Mouse (Mus musculus) lung, postnatal 0 days (tissue): ENCODE measurements at regions not wholly inside any gene's neighbourhood (a gene's known extent, or its start where the extent isn't known, plus 50 kb on each side); places are given as distances from the start of the nearest gene placed in this dataset.

Experiments used
- ATAC-seq: fragments of 200-750 bp; cut with Nextera tagmentation; 2 replicates; pipeline ENCODE4 v1.8.0; 2017; ENCODE audit warnings: moderate library complexity
- DNase-seq: peaks from one replicate; pipeline ENCODE4 v3.0.0-alpha.2; 2016; ENCODE audit warnings: low spot score
- H3K27ac ChIP-seq: fragments of 300-500 bp; sonication (generic); 2 replicates; pipeline ENCODE4 v1.5.1; 2014; ENCODE audit warnings: antibody characterized with exemption, mild to moderate bottlenecking, low read length, mixed read lengths
- H3K27me3 ChIP-seq: fragments of 300-500 bp; sonication (generic); replicated peaks from 2 replicates; pipeline ENCODE4 v1.6.1; 2014; ENCODE audit warnings: low read length, mixed read lengths; ENCODE audit not compliant: insufficient read depth
- H3K36me3 ChIP-seq: fragments of 300-500 bp; sonication (generic); 2 replicates; pipeline ENCODE4 v1.6.1; 2014; ENCODE audit warnings: low read length, mixed read lengths; ENCODE audit not compliant: insufficient read depth
- H3K4me1 ChIP-seq: fragments of 300-500 bp; sonication (generic); 2 replicates; pipeline ENCODE4 v1.6.1; 2014; ENCODE audit warnings: antibody characterized with exemption, low read depth, low read length, mixed read lengths; ENCODE audit not compliant: insufficient read depth
- H3K4me2 ChIP-seq: fragments of 300-500 bp; sonication (generic); replicated peaks from 2 replicates; pipeline ENCODE4 v1.6.1; 2014; ENCODE audit warnings: low read depth, mild to moderate bottlenecking, low read length, moderate library complexity, mixed read lengths
- H3K4me3 ChIP-seq: fragments of 300-500 bp; sonication (generic); 2 replicates; pipeline ENCODE4 v1.5.1; 2014; ENCODE audit warnings: low read depth, low read length
- H3K9ac ChIP-seq: fragments of 300-500 bp; sonication (generic); replicated peaks from 2 replicates; pipeline ENCODE4 v1.6.1; 2014; ENCODE audit warnings: low read depth, mild to moderate bottlenecking
- H3K9me3 ChIP-seq: fragments of 300-500 bp; sonication (generic); 2 replicates; pipeline ENCODE4 v1.6.1; 2016; ENCODE audit warnings: low read length, mixed read lengths
- CTCF ChIP-seq: IDR thresholded peaks from 2 replicates; pipeline ENCODE4 v1.5.1; 2016; ENCODE audit warnings: antibody characterized with exemption, mild to moderate bottlenecking
- EP300 ChIP-seq: IDR thresholded peaks from 2 replicates; pipeline ENCODE4 v1.6.1; 2016; ENCODE audit warnings: antibody characterized with exemption, mild to moderate bottlenecking, control low read depth
- WGBS: fragments of 180-500 bp; shearing (Covaris S2); extraction: QIAGEN DNeasy Blood & Tissue Kit; methylation state at CpG from one replicate; pipeline ENCODE4 v1.1.7; 2014; 5-methylcytosine and 5-hydroxymethylcytosine counted together

DNA sequence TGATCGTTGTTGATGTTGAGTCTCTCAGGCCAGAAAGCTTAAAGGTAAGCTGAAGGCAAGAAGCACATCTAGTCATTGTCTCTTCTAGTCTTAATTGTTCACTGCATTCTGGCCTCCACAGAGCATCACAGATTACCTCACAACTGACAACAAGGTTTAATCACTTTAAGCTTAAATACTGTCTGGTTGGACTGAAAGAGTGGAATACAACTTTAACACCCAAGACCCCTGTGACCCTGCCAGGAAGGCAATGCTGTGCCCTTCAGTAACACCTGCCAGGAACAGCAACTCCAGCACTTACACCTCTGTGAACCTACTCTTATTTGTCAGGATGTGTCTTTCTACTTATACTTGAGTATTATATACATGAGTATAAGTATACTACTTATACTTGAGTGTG lies 360.7 kb downstream of the Dync2h1 start:
- H3K4me3 ChIP-seq: no peak overlapping the region
- no peaks in the 10 kb centered on the region for H3K27me3 ChIP-seq
- no peak for TF ChIP-seq CTCF
- TF ChIP-seq EP300: no peak
- no peaks in the 10 kb centered on the region for H3K9me3 ChIP-seq
- H3K4me1 ChIP-seq: no peaks in the 10 kb centered on the region
- no peak overlapping the region for H3K27ac ChIP-seq
- no peaks in the 10 kb centered on the region for H3K36me3 ChIP-seq
- DNase-seq (no peak), ATAC-seq (no peak)
- H3K4me2 ChIP-seq: no peak overlapping the region
- H3K9ac ChIP-seq: no peak overlapping the region
- WGBS: 87% methylated on average over 1 of the region's 1 CpGs

DNA sequence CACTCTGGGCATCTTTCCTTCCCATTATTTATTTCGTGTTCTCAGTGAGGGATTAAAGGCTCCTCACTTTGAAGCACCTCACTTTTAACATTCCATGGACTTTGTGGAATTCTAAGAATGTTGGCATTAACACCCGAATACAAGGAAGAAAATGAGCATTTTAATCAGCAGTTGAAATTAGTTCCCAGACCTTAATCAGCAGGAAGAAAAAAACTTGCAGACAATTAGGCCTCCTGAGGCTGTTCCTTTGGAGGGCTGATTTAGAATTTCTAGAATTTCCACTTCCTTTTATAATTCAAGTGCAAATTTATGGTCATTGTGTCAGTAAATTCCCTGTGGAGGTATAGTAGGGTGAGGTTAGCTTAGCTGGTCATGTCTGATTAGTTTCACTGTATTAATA lies 407.6 kb downstream of the Dync2h1 start:
- Histone ChIP-seq H3K9me3 (no peaks in the 10 kb centered on the region), H3K27me3 (no peaks in the 10 kb centered on the region), H3K27ac (no peak overlapping the region), H3K36me3 (no peaks in the 10 kb centered on the region), H3K4me3 (no peak overlapping the region), H3K9ac (no peak overlapping the region), H3K4me2 (no peak overlapping the region), H3K4me1 (no peaks in the 10 kb centered on the region)
- TF ChIP-seq CTCF (no peak), EP300 (no peak)
- no peak for DNase-seq
- no peak for ATAC-seq
- 30% methylated on average over 2 of the region's 2 CpGs for WGBS

DNA sequence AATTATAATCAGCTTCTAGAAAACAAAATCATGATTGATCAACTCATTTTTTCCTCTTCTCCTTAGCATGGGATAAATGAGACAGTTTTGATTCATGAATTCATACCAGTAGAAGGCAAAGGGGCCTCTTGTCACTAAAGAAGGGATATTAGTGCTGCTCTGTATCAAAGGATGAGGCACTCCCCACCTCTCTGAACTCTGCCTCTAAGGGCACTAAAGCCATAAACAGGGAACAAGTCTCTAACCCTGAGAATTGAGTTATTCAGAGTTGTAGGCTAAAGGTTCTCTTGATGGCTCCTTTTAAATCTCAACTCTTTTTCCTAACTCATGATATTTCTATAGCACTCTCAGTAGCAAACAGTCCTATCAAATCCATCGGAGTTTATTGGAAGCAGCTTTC lies 442.8 kb downstream of the Dync2h1 start:
- ATAC-seq (no peak), DNase-seq (no peak)
- no peaks in the 10 kb centered on the region for H3K4me1 ChIP-seq
- no peaks in the 10 kb centered on the region for H3K36me3 ChIP-seq
- H3K4me3 ChIP-seq: no peak overlapping the region
- no peak for TF ChIP-seq CTCF
- TF ChIP-seq EP300: no peak
- H3K9me3 ChIP-seq: no peaks in the 10 kb centered on the region
- H3K9ac ChIP-seq: no peak overlapping the region
- H3K27me3 ChIP-seq: no peaks in the 10 kb centered on the region
- 90% methylated on average over 1 of the region's 1 CpGs for WGBS
- H3K4me2 ChIP-seq: no peak overlapping the region
- H3K27ac ChIP-seq: no peak overlapping the region

GRCm38 (mm10) chr9:6736411-6736810 lies 447.8 kb downstream of the Dync2h1 start:
- no peak overlapping the region for H3K9ac ChIP-seq
- H3K4me3 ChIP-seq: no peak overlapping the region
- no peaks in the 10 kb centered on the region for H3K9me3 ChIP-seq
- no peaks in the 10 kb centered on the region for H3K4me1 ChIP-seq
- TF ChIP-seq EP300 (no peak), CTCF (no peak)
- no peaks in the 10 kb centered on the region for H3K36me3 ChIP-seq
- WGBS: 59% methylated on average over 1 of the region's 1 CpGs
- H3K27me3 ChIP-seq: no peaks in the 10 kb centered on the region
- DNase-seq: no peak
- H3K4me2 ChIP-seq: no peak overlapping the region
- ATAC-seq: no peak
- H3K27ac ChIP-seq: no peak overlapping the region

- H3K36me3 ChIP-seq: no peaks in the 10 kb centered on the region
- no peak for ATAC-seq
- no peak overlapping the region for H3K27ac ChIP-seq
- H3K9ac ChIP-seq: no peak overlapping the region
- no peak overlapping the region for H3K4me3 ChIP-seq
- H3K9me3 ChIP-seq: no peaks in the 10 kb centered on the region
- no peaks in the 10 kb centered on the region for H3K4me1 ChIP-seq
- H3K27me3 ChIP-seq: no peaks in the 10 kb centered on the region
- DNase-seq: no peak
- 58% methylated on average over 1 of the region's 1 CpGs for WGBS
- no peak overlapping the region for H3K4me2 ChIP-seq
- TF ChIP-seq CTCF (no peak), EP300 (no peak)
These were observed 456.8 kb upstream of the Ddi1 start for GRCm38 (mm10) chr9:6726411-6726810.

GRCm38 (mm10) chr9:6677225-6677718 lies 407.6 kb upstream of the Ddi1 start:
- WGBS: 75% methylated on average over 3 of the region's 3 CpGs
- H3K4me3 ChIP-seq: no peak overlapping the region
- no peak overlapping the region for H3K9ac ChIP-seq
- ATAC-seq (no peak), DNase-seq (no peak)
- no peak overlapping the region for H3K27ac ChIP-seq
- TF ChIP-seq CTCF (no peak), EP300 (no peak)
- no peaks in the 10 kb centered on the region for H3K4me1 ChIP-seq
- H3K9me3 ChIP-seq: no peaks in the 10 kb centered on the region
- H3K4me2 ChIP-seq: no peak overlapping the region
- no peaks in the 10 kb centered on the region for H3K36me3 ChIP-seq
- H3K27me3 ChIP-seq: no peaks in the 10 kb centered on the region
